Mouse (Mus musculus) CH12.LX (cell line): ENCODE measurements around the gene Rarg.

Experiments used
- CHD1 ChIP-seq: IDR thresholded peaks from 2 replicates; pipeline ENCODE4 v1.6.1; 2012; ENCODE audit warnings: low read depth, low read length, improper control_type of control experiment, inconsistent platforms
- CTCF ChIP-seq, 2 experiments: IDR thresholded peaks in 1 of 2; conservative IDR thresholded peaks in 1 of 2; 2 replicates each; pipeline ENCODE4 v1.5.1; 2011 to 2012; ENCODE audit warnings: low read depth in 2 of 2, low read length in 2 of 2, improper control_type of control experiment in 1 of 2, inconsistent platforms in 1 of 2, mild to moderate bottlenecking in 1 of 2, moderate library complexity in 1 of 2
- EP300 ChIP-seq: IDR thresholded peaks from 2 replicates; pipeline ENCODE4 v1.6.1; 2011; ENCODE audit warnings: low read length, improper control_type of control experiment
- JUND ChIP-seq: conservative IDR thresholded peaks from 2 replicates; pipeline ENCODE4 v1.6.1; 2011; ENCODE audit warnings: low read depth, low read length, improper control_type of control experiment
- MAX ChIP-seq: IDR thresholded peaks from 2 replicates; pipeline ENCODE4 v1.6.1; 2011; ENCODE audit warnings: low read length, improper control_type of control experiment
- NELFE ChIP-seq: IDR thresholded peaks from 2 replicates; pipeline ENCODE4 v1.6.1; 2011; ENCODE audit warnings: low read depth, low read length, improper control_type of control experiment
- POLR2AphosphoS2 ChIP-seq: IDR thresholded peaks from 2 replicates; pipeline ENCODE4 v1.6.1; 2011; ENCODE audit warnings: low read depth, low read length, improper control_type of control experiment
- RCOR1 ChIP-seq: conservative IDR thresholded peaks from 2 replicates; pipeline ENCODE4 v1.6.1; 2012; ENCODE audit warnings: low read depth, mild to moderate bottlenecking, inconsistent platforms, low read length, improper control_type of control experiment

DNA sequence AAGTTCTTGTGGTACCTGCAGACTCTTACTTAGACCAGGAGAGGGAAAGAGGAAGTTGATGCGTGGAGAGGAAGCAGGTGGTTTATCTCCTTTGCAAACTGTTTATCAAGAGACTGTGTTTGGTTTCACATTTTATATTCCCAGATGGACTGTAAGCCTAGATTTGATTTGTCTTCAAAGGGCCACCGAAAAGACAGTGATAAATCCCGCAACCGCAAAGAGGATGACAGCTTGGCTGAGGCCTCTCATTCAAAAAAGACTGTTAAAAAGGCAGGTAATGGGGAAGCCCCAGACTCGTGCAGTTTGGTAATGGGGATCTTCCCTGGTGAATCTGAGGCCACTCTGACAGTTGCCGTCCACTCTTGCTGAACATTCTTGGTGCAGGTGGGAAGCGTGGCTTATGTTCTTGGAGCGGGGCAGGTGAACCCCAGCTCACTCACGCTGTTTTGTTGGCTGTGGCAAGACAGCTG, 49.2 kb downstream of the Rarg start:
- TF ChIP-seq JUND (peak; percentile 44), CTCF (conservative IDR thresholded peaks at IDR 0.05 in 1 of 2, IDR thresholded peaks at IDR 0.05 in 1 of 2; ENCODE audit: low read depth in 2 of 2, low read length in 2 of 2) (no peak), CHD1 (no peak), MAX (peak; percentile 69), POLR2AphosphoS2 (no peak), RCOR1 (peak; percentile 76), EP300 (peak; percentile 88), NELFE (no peak)
